Mouse (Mus musculus) neural tube, embryonic 12.5 days (tissue): ENCODE results near the gene Slc1a3. TPM values are rescaled to one million over a fixed set of nuclear protein-coding genes. Genes with fewer than 3 reads are reported as not detected.

ENCODE experiments used
- ATAC-seq: fragments of 200-750 bp; cut with Nextera tagmentation; 2 replicates; pipeline ENCODE4 v1.8.0; 2017; ENCODE audit warnings: low read depth, mild to moderate bottlenecking, moderate TSS enrichment, moderate library complexity; ENCODE audit not compliant: low FRiP score
- H3K27ac ChIP-seq: fragments of 300-500 bp; sonication (generic); 2 replicates; pipeline ENCODE4 v1.5.1; 2016
- H3K27me3 ChIP-seq: fragments of 300-500 bp; sonication (generic); replicated peaks from 2 replicates; pipeline ENCODE4 v1.6.1; 2016; ENCODE audit warnings: mild to moderate bottlenecking
- H3K36me3 ChIP-seq: fragments of 300-500 bp; sonication (generic); 2 replicates; pipeline ENCODE4 v1.6.1; 2016; ENCODE audit warnings: mild to moderate bottlenecking
- H3K4me1 ChIP-seq: fragments of 300-500 bp; sonication (generic); 2 replicates; pipeline ENCODE4 v1.6.1; 2016
- H3K4me2 ChIP-seq: fragments of 300-500 bp; sonication (generic); replicated peaks from 2 replicates; pipeline ENCODE4 v1.6.1; 2016; ENCODE audit warnings: mild to moderate bottlenecking
- H3K4me3 ChIP-seq: fragments of 300-500 bp; sonication (generic); 2 replicates; pipeline ENCODE4 v1.5.1; 2016
- H3K9ac ChIP-seq: fragments of 300-500 bp; sonication (generic); 2 replicates; pipeline ENCODE4 v1.6.1; 2016; ENCODE audit warnings: mild to moderate bottlenecking
- H3K9me3 ChIP-seq: fragments of 300-500 bp; sonication (generic); 2 replicates; pipeline ENCODE4 v1.6.1; 2016; ENCODE audit warnings: mild to moderate bottlenecking
- WGBS: fragments of 180-500 bp; shearing (Covaris S2); methylation state at CpG from one replicate; pipeline ENCODE4 v1.1.7; 2016; 5-methylcytosine and 5-hydroxymethylcytosine counted together
- polyA plus RNA-seq: library from polyadenylated mRNA; unstranded; fragments of >200 nt; fragmentation: Nextera tagmentation; extraction: Ambion mirVana; gene quantifications from 2 replicates; pipeline ENCODE4 v1.2.1, GENCODE M21; 2016

Slc1a3 gene
- polyA plus RNA-seq, 1 experiment from 2014 or later = 85.3 TPM

GRCm38 (mm10) chr15:8623879-8624278 is 86.7 kb downstream of the Slc1a3 start:
- Histone ChIP-seq H3K27me3 (0 out of 2 replicates have a peak, but pooled peaks cover 3% of the 10 kb centered on the region), H3K4me2 (no peak overlapping the region), H3K27ac (no peak overlapping the region), H3K9ac (no peak overlapping the region), H3K4me1 (0 out of 2 replicates have a peak, but pooled peaks cover 4% of the 10 kb centered on the region), H3K4me3 (no peak overlapping the region), H3K36me3 (no peaks in the 10 kb centered on the region), H3K9me3 (no peaks in the 10 kb centered on the region)
- ATAC-seq = no peak

- Histone ChIP-seq H3K4me1 (no peaks in the 10 kb centered on the region; the same call in 1 of the 2 replicates), H3K36me3 (no peaks in the 10 kb centered on the region), H3K9me3 (no peaks in the 10 kb centered on the region), H3K9ac (no peak overlapping the region), H3K4me2 (no peak overlapping the region), H3K27me3 (no peaks in the 10 kb centered on the region), H3K4me3 (no peak overlapping the region), H3K27ac (no peak overlapping the region)
- ATAC-seq = no peak
- WGBS = 79% methylated on average over 18 of the region's 18 CpGs
Measured at GRCm38 (mm10) chr15:8619479-8620026, 91.0 kb downstream of the Slc1a3 start.

GRCm38 (mm10) chr15:8616290-8616689 is 94.3 kb downstream of the Slc1a3 start:
- H3K9ac ChIP-seq = no peak overlapping the region
- ATAC-seq = no peak
- H3K4me3 ChIP-seq = no peak overlapping the region
- no peaks in the 10 kb centered on the region for H3K9me3 ChIP-seq
- no peaks in the 10 kb centered on the region; the same call in 1 of the 2 replicates for H3K4me1 ChIP-seq
- H3K27me3 ChIP-seq = no peaks in the 10 kb centered on the region
- H3K36me3 ChIP-seq = no peaks in the 10 kb centered on the region
- H3K27ac ChIP-seq = no peak overlapping the region
- H3K4me2 ChIP-seq = no peak overlapping the region
- 82% methylated on average over 12 of the region's 12 CpGs for WGBS

GRCm38 (mm10) chr15:8615511-8616224 is 94.9 kb downstream of the Slc1a3 start:
- Histone ChIP-seq H3K4me1 (no peaks in the 10 kb centered on the region; the same call in 1 of the 2 replicates), H3K4me3 (no peak overlapping the region), H3K4me2 (no peak overlapping the region), H3K9ac (no peak overlapping the region), H3K36me3 (no peaks in the 10 kb centered on the region), H3K27me3 (no peaks in the 10 kb centered on the region), H3K9me3 (no peaks in the 10 kb centered on the region), H3K27ac (no peak overlapping the region)
- WGBS = 75% methylated on average over 11 of the region's 11 CpGs
- no peak for ATAC-seq

- no peak for ATAC-seq
- Histone ChIP-seq H3K4me2 (no peak overlapping the region), H3K27ac (no peak overlapping the region), H3K4me3 (no peak overlapping the region), H3K36me3 (no peaks in the 10 kb centered on the region), H3K9me3 (no peaks in the 10 kb centered on the region), H3K9ac (no peak overlapping the region), H3K27me3 (no peaks in the 10 kb centered on the region), H3K4me1 (no peaks in the 10 kb centered on the region; the same call in 1 of the 2 replicates)
- WGBS = 88% methylated on average over 5 of the region's 5 CpGs
Measured at GRCm38 (mm10) chr15:8614701-8615100, 95.9 kb downstream of the Slc1a3 start.

GRCm38 (mm10) chr15:8605538-8606188 is 104.9 kb downstream of the Slc1a3 start:
- Histone ChIP-seq H3K4me3 (no peak overlapping the region), H3K36me3 (no peaks in the 10 kb centered on the region), H3K4me2 (no peak overlapping the region), H3K27ac (no peak overlapping the region), H3K9ac (no peak overlapping the region), H3K27me3 (no peaks in the 10 kb centered on the region), H3K4me1 (no peaks in the 10 kb centered on the region), H3K9me3 (no peaks in the 10 kb centered on the region)
- WGBS = 79% methylated on average over 6 of the region's 6 CpGs
- ATAC-seq = no peak

- Histone ChIP-seq H3K4me1 (no peaks in the 10 kb centered on the region), H3K27me3 (no peaks in the 10 kb centered on the region), H3K36me3 (no peaks in the 10 kb centered on the region), H3K9ac (no peak overlapping the region), H3K4me3 (no peak overlapping the region), H3K4me2 (no peak overlapping the region), H3K27ac (no peak overlapping the region), H3K9me3 (no peaks in the 10 kb centered on the region)
- no peak for ATAC-seq
- 90% methylated on average over 6 of the region's 6 CpGs for WGBS
Measured at GRCm38 (mm10) chr15:8602362-8602761, 108.2 kb downstream of the Slc1a3 start.

- Histone ChIP-seq H3K27me3 (no peaks in the 10 kb centered on the region), H3K9me3 (no peaks in the 10 kb centered on the region), H3K9ac (no peak overlapping the region), H3K4me3 (no peak overlapping the region), H3K36me3 (no peaks in the 10 kb centered on the region), H3K4me1 (no peaks in the 10 kb centered on the region), H3K27ac (no peak overlapping the region), H3K4me2 (no peak overlapping the region)
- ATAC-seq = no peak
- 71% methylated on average over 13 of the region's 13 CpGs for WGBS
Measured at GRCm38 (mm10) chr15:8601312-8602146, 109.0 kb downstream of the Slc1a3 start.

- no peak overlapping the region for H3K4me2 ChIP-seq
- no peaks in the 10 kb centered on the region for H3K36me3 ChIP-seq
- WGBS = 87% methylated on average over 8 of the region's 8 CpGs
- no peaks in the 10 kb centered on the region for H3K9me3 ChIP-seq
- H3K4me1 ChIP-seq = no peaks in the 10 kb centered on the region
- ATAC-seq = no peak
- H3K27ac ChIP-seq = no peak overlapping the region
- no peak overlapping the region for H3K4me3 ChIP-seq
- H3K27me3 ChIP-seq = no peaks in the 10 kb centered on the region
- no peak overlapping the region for H3K9ac ChIP-seq
Measured at GRCm38 (mm10) chr15:8596375-8596900, 114.1 kb downstream of the Slc1a3 start.

GRCm38 (mm10) chr15:8595226-8595625 is 115.3 kb downstream of the Slc1a3 start:
- Histone ChIP-seq H3K27me3 (no peaks in the 10 kb centered on the region), H3K4me3 (no peak overlapping the region), H3K4me1 (no peaks in the 10 kb centered on the region), H3K27ac (no peak overlapping the region), H3K4me2 (no peak overlapping the region), H3K36me3 (no peaks in the 10 kb centered on the region), H3K9ac (no peak overlapping the region), H3K9me3 (no peaks in the 10 kb centered on the region)
- ATAC-seq = no peak
- 88% methylated on average over 12 of the region's 12 CpGs for WGBS

- WGBS = 24% methylated on average over 11 of the region's 11 CpGs
- Histone ChIP-seq H3K27ac (no peak overlapping the region), H3K9ac (no peak overlapping the region), H3K4me2 (no peak overlapping the region), H3K4me1 (no peaks in the 10 kb centered on the region), H3K27me3 (no peaks in the 10 kb centered on the region), H3K9me3 (no peaks in the 10 kb centered on the region), H3K4me3 (no peak overlapping the region), H3K36me3 (no peaks in the 10 kb centered on the region)
- ATAC-seq = no peak
Measured at GRCm38 (mm10) chr15:8589503-8590116, 121.0 kb downstream of the Slc1a3 start.
